In genomic region chr8:122190349-122191053, GRCm38 (mm10) we compare ENCODE assay signal across 8 mouse cellular contexts.
DNase-seq lines count a peak whose midpoint lies in the region; ATAC-seq and TF ChIP-seq lines count a peak whose summit lies in the region.

No protein-coding gene starts in this region.

- no peak overlapping the region for H3K9ac ChIP-seq in hindbrain, embryonic 13.5 days
- H3K9ac ChIP-seq in hindbrain, embryonic 12.5 days = no peak overlapping the region
- H3K9ac ChIP-seq in heart, embryonic 16.5 days (ENCODE audit: low read length) = no peak overlapping the region
- no peak overlapping the region; the same call in 1 of the 2 replicates for H3K9ac ChIP-seq in limb, embryonic 14.5 days (ENCODE audit: low read depth, low read length, severe bottlenecking)

- H3K27ac ChIP-seq in hindbrain, embryonic 13.5 days = peak overlapping the region; percentile 25; the same call in 1 of the 2 replicates
- no peak overlapping the region for H3K27ac ChIP-seq in hindbrain, embryonic 12.5 days
- H3K27ac ChIP-seq in heart, embryonic 16.5 days (ENCODE audit: low read length) = peak overlapping the region; percentile 21; the same call in 1 of the 2 replicates
- H3K27ac ChIP-seq in limb, embryonic 14.5 days (replicated peaks; ENCODE audit: low read depth, low read length) = peak overlapping the region; percentile 55

- WGBS in hindbrain, embryonic 13.5 days = 45% methylated on average over 16 of the region's 16 CpGs
- 57% methylated on average over 16 of the region's 16 CpGs for WGBS in hindbrain, embryonic 12.5 days
- 52% methylated on average over 16 of the region's 16 CpGs for WGBS in heart, embryonic 16.5 days
- 13% methylated on average over 16 of the region's 16 CpGs for WGBS in limb, embryonic 14.5 days

- DNase-seq in brain, embryonic 14.5 days (ENCODE audit: low read depth) = peak; percentile 95
- DNase-seq in limb, embryonic 14.5 days (ENCODE audit: low spot score) = peak; percentile 83
- no peak for DNase-seq in spleen, postnatal 4 days (ENCODE audit: low spot score in 2 of 2)
- DNase-seq in gastrocnemius, postnatal 36 days = no peak

- H3K4me3 ChIP-seq in hindbrain, embryonic 13.5 days = no peak overlapping the region
- H3K4me3 ChIP-seq in hindbrain, embryonic 12.5 days = no peak overlapping the region
- no peak overlapping the region for H3K4me3 ChIP-seq in heart, embryonic 16.5 days (ENCODE audit: low read length)
- no peak overlapping the region for H3K4me3 ChIP-seq in limb, embryonic 14.5 days (replicated peaks; ENCODE audit: low read length)

- peaks cover 36% of the 10 kb centered on the region for H3K4me1 ChIP-seq in hindbrain, embryonic 13.5 days (replicated peaks)
- peaks cover 16% of the 10 kb centered on the region for H3K4me1 ChIP-seq in hindbrain, embryonic 12.5 days
- peaks cover 8% of the 10 kb centered on the region for H3K4me1 ChIP-seq in heart, embryonic 16.5 days (ENCODE audit: control insufficient read depth, insufficient read depth, low read length)
- peaks cover 45% of the 10 kb centered on the region for H3K4me1 ChIP-seq in limb, embryonic 14.5 days (ENCODE audit: control insufficient read depth, insufficient read depth, low read length)

- no peak for TF ChIP-seq CTCF in brain, embryonic 14.5 days (IDR thresholded peaks at IDR 0.05; ENCODE audit: borderline replicate concordance, extremely low read depth, insufficient read depth, insufficient read length)

- no peak for ATAC-seq in hindbrain, embryonic 13.5 days (ENCODE audit: low FRiP score)
- ATAC-seq in hindbrain, embryonic 12.5 days (ENCODE audit: low FRiP score) = no peak
- ATAC-seq in heart, embryonic 16.5 days (replicated peaks; ENCODE audit: extremely low read depth, insufficient read depth, low FRiP score) = no peak; the same call in 1 of the 2 replicates
- ATAC-seq in limb, embryonic 14.5 days (ENCODE audit: low FRiP score, low read depth) = peak; percentile 71
- no peak for ATAC-seq in cerebellum, adult (ENCODE audit: insufficient number of reproducible peaks, low FRiP score, low TSS enrichment)

- intact Hi-C loops in gastrocnemius, postnatal 36 days (cut with DNase I) = no loop called here

- no peak overlapping the region for H3K4me2 ChIP-seq in hindbrain, embryonic 13.5 days
- no peak overlapping the region for H3K4me2 ChIP-seq in hindbrain, embryonic 12.5 days (replicated peaks)
- no peak overlapping the region for H3K4me2 ChIP-seq in heart, embryonic 16.5 days (ENCODE audit: low read depth, low read length)
- H3K4me2 ChIP-seq in limb, embryonic 14.5 days (replicated peaks; ENCODE audit: low read depth, low read length, severe bottlenecking) = 0 out of 2 replicates have a peak overlapping the region, but pooled peaks have one; percentile 9

- no peaks in the 10 kb centered on the region for H3K36me3 ChIP-seq in hindbrain, embryonic 13.5 days
- no peaks in the 10 kb centered on the region for H3K36me3 ChIP-seq in hindbrain, embryonic 12.5 days
- no peaks in the 10 kb centered on the region for H3K36me3 ChIP-seq in heart, embryonic 16.5 days (ENCODE audit: control insufficient read depth, insufficient read depth)
- H3K36me3 ChIP-seq in limb, embryonic 14.5 days (ENCODE audit: control insufficient read depth, insufficient read depth, low read length) = no peaks in the 10 kb centered on the region

- no peak for TF ChIP-seq POLR2A in brain, embryonic 14.5 days (IDR thresholded peaks at IDR 0.05; ENCODE audit: borderline replicate concordance, extremely low read depth, insufficient read depth, insufficient read length, poor library complexity, severe bottlenecking)
- no peak for TF ChIP-seq POLR2A in limb, embryonic 14.5 days (IDR thresholded peaks at IDR 0.05; ENCODE audit: borderline replicate concordance, extremely low read depth, insufficient read depth, insufficient read length)

- no peaks in the 10 kb centered on the region for H3K27me3 ChIP-seq in hindbrain, embryonic 13.5 days
- H3K27me3 ChIP-seq in hindbrain, embryonic 12.5 days = no peaks in the 10 kb centered on the region
- no peaks in the 10 kb centered on the region for H3K27me3 ChIP-seq in heart, embryonic 16.5 days (ENCODE audit: control insufficient read depth, insufficient read depth, low read length)
- H3K27me3 ChIP-seq in limb, embryonic 14.5 days (ENCODE audit: control insufficient read depth, insufficient read depth, low read length) = no peaks in the 10 kb centered on the region

- H3K9me3 ChIP-seq in hindbrain, embryonic 13.5 days = no peaks in the 10 kb centered on the region
- no peaks in the 10 kb centered on the region for H3K9me3 ChIP-seq in hindbrain, embryonic 12.5 days (replicated peaks)
- H3K9me3 ChIP-seq in heart, embryonic 16.5 days (replicated peaks; ENCODE audit: control insufficient read depth, low read length) = no peaks in the 10 kb centered on the region
- no peaks in the 10 kb centered on the region for H3K9me3 ChIP-seq in limb, embryonic 14.5 days (ENCODE audit: control insufficient read depth, low read length)

Comparison
In these comparisons a context has a peak if more than half of its experiments do, and no peak if none do; other contexts are left out.
1. DNase-seq: peak in brain, embryonic 14.5 days (single experiment) and limb, embryonic 14.5 days (single experiment); none in spleen, postnatal 4 days (0 of 2) and gastrocnemius, postnatal 36 days (0 of 2).